ENCODE assay signal across 11 mouse cellular contexts in genomic region chr15:77803747-77804146, GRCm38 (mm10). TPM values are rescaled to one million over a fixed set of nuclear protein-coding genes. Genes with fewer than 3 reads are reported as not detected.
DNase-seq lines count a peak whose midpoint lies in the region; ATAC-seq lines count a peak whose summit lies in the region.
"Had no signal": no experiment of that assay in that cellular context is flagged by ENCODE, and none has a peak within 500 bp of the region (broad histone marks: within the 10 kb centered on the region; RNA-seq: fewer than 3 reads in every experiment).

No protein-coding gene starts in this region.

- no peak overlapping the region for H3K9ac ChIP-seq in forebrain, embryonic 15.5 days (replicated peaks)
- no peak overlapping the region for H3K9ac ChIP-seq in lung, embryonic 16.5 days (ENCODE audit: low read length)
- peak overlapping the region; percentile 49; the same call in 1 of the 2 replicates for H3K9ac ChIP-seq in heart, embryonic 11.5 days (ENCODE audit: low read depth, low read length)
- H3K9ac ChIP-seq: liver, embryonic 14.5 days had no signal

- 58% methylated on average over 3 of the region's 3 CpGs for WGBS in forebrain, embryonic 10.5 days
- 66% methylated on average over 3 of the region's 3 CpGs for WGBS in forebrain, embryonic 15.5 days
- 56% methylated on average over 3 of the region's 3 CpGs for WGBS in lung, embryonic 16.5 days
- WGBS in heart, embryonic 11.5 days (ENCODE audit: insufficient replicate concordance): 39% methylated on average over 3 of the region's 3 CpGs

- peak overlapping the region; percentile 48 for H3K27ac ChIP-seq in forebrain, embryonic 10.5 days
- H3K27ac ChIP-seq in forebrain, embryonic 15.5 days (replicated peaks): no peak overlapping the region
- H3K27ac ChIP-seq in lung, embryonic 16.5 days (ENCODE audit: low read length): peak overlapping the region; percentile 43
- H3K27ac ChIP-seq in heart, embryonic 11.5 days (ENCODE audit: low read depth, low read length): peak overlapping the region; percentile 76
- H3K27ac ChIP-seq: liver, embryonic 14.5 days had no signal

- peaks cover 52% of the 10 kb centered on the region for H3K4me1 ChIP-seq in forebrain, embryonic 10.5 days
- H3K4me1 ChIP-seq in forebrain, embryonic 15.5 days: no peaks in the 10 kb centered on the region
- H3K4me1 ChIP-seq in lung, embryonic 16.5 days (replicated peaks; ENCODE audit: control insufficient read depth, insufficient read depth, low read length): peaks cover 55% of the 10 kb centered on the region
- peaks cover 74% of the 10 kb centered on the region for H3K4me1 ChIP-seq in heart, embryonic 11.5 days (ENCODE audit: control insufficient read depth, insufficient read depth, low read length)

- H3K36me3 ChIP-seq in forebrain, embryonic 10.5 days (replicated peaks): peaks cover 85% of the 10 kb centered on the region
- peaks cover 9% of the 10 kb centered on the region for H3K36me3 ChIP-seq in forebrain, embryonic 15.5 days
- peaks cover 43% of the 10 kb centered on the region for H3K36me3 ChIP-seq in lung, embryonic 16.5 days (ENCODE audit: control insufficient read depth, insufficient read depth, low read length)
- peaks cover 18% of the 10 kb centered on the region for H3K36me3 ChIP-seq in heart, embryonic 11.5 days (ENCODE audit: control insufficient read depth, insufficient read depth, low read length)

- H3K27me3 ChIP-seq in forebrain, embryonic 10.5 days (ENCODE audit: poor library complexity, severe bottlenecking): no peaks in the 10 kb centered on the region
- no peaks in the 10 kb centered on the region for H3K27me3 ChIP-seq in forebrain, embryonic 15.5 days
- H3K27me3 ChIP-seq in lung, embryonic 16.5 days (ENCODE audit: control insufficient read depth, insufficient read depth, low read depth, low read length): no peaks in the 10 kb centered on the region
- H3K27me3 ChIP-seq in heart, embryonic 11.5 days (ENCODE audit: control insufficient read depth, insufficient read depth, low read length): no peaks in the 10 kb centered on the region

- intact Hi-C loops in left cerebral cortex, postnatal 36 days (cut with DNase I): loop anchor here (5.0 kb wide), 1 partner anchor 39 kb away; the partner anchor contains the start of gene Myh9

- no peak for DNase-seq in forebrain, embryonic 10.5 days (ENCODE audit: extremely low spot score, low spot score)
- DNase-seq in lung, postnatal 10 days: no peak
- peak; percentile 46 for DNase-seq in naive thymus-derived CD4-positive, alpha-beta T cell, adult 2 months (ENCODE audit: low read depth)
- no peak for DNase-seq in ovary, postnatal 36 days (ENCODE audit: low spot score)
- no peak for DNase-seq in left cerebral cortex, postnatal 36 days (ENCODE audit: low spot score in 2 of 2)

- H3K4me3 ChIP-seq in forebrain, embryonic 10.5 days: no peak overlapping the region
- H3K4me3 ChIP-seq in forebrain, embryonic 15.5 days: no peak overlapping the region
- H3K4me3 ChIP-seq in lung, embryonic 16.5 days (ENCODE audit: low read length): no peak overlapping the region
- no peak overlapping the region for H3K4me3 ChIP-seq in heart, embryonic 11.5 days (ENCODE audit: low read depth, low read length)

- no peak for ATAC-seq in forebrain, embryonic 15.5 days (replicated peaks)
- no peak for ATAC-seq in lung, embryonic 16.5 days (ENCODE audit: low read depth)
- ATAC-seq in heart, embryonic 11.5 days (replicated peaks; ENCODE audit: insufficient number of reproducible peaks, low FRiP score, low TSS enrichment): 0 out of 2 replicates have a peak, but pooled peaks have one; percentile 20
- ATAC-seq: inflammation-experienced regulatory T-cells, adult 6 months had no signal

- H3K9me3 ChIP-seq in forebrain, embryonic 10.5 days: no peaks in the 10 kb centered on the region
- no peaks in the 10 kb centered on the region for H3K9me3 ChIP-seq in forebrain, embryonic 15.5 days
- no peaks in the 10 kb centered on the region for H3K9me3 ChIP-seq in lung, embryonic 16.5 days (ENCODE audit: control insufficient read depth, low read length)
- H3K9me3 ChIP-seq in heart, embryonic 11.5 days (replicated peaks; ENCODE audit: control insufficient read depth, low read length): no peaks in the 10 kb centered on the region

- no peak overlapping the region for H3K4me2 ChIP-seq in forebrain, embryonic 15.5 days (replicated peaks)
- no peak overlapping the region for H3K4me2 ChIP-seq in lung, embryonic 16.5 days (ENCODE audit: low read depth, low read length)
- H3K4me2 ChIP-seq in heart, embryonic 11.5 days: no peak overlapping the region

RNA-seq across cellular contexts. Expression of gene Myh9, which starts 38.2 kb away (rescaled TPM):
- 35.6 and 36.8 TPM in 2 replicates for polyA plus RNA-seq in forebrain, embryonic 10.5 days (2016; fragmentation: Nextera tagmentation; extraction: Ambion mirVana)
- 12.3 and 12.4 TPM in 2 replicates for polyA plus RNA-seq in forebrain, embryonic 15.5 days (2015; fragmentation: Nextera tagmentation; extraction: Ambion mirVana)
- polyA plus RNA-seq in lung, embryonic 16.5 days (2015; fragmentation: Nextera tagmentation; extraction: Ambion mirVana): 71.7 and 77.6 TPM in 2 replicates
- polyA plus RNA-seq in heart, embryonic 11.5 days (2014; fragmentation: Nextera tagmentation; extraction: Ambion mirVana): 30.4 and 31.8 TPM in 2 replicates
- 10 to 100 TPM; 58.0 to 77.6 TPM for total RNA-seq in left cerebral cortex, postnatal 36 days (2021)

RNA-seq across cellular contexts. Expression of gene Apol8, which starts 46.9 kb away (rescaled TPM):
- 0.07 and 0.24 TPM in 2 replicates for polyA plus RNA-seq in forebrain, embryonic 10.5 days (2016; fragmentation: Nextera tagmentation; extraction: Ambion mirVana)
- polyA plus RNA-seq in forebrain, embryonic 15.5 days (2015; fragmentation: Nextera tagmentation; extraction: Ambion mirVana): 0.20 TPM in 1 of 2 replicates, not detected in the other
- polyA plus RNA-seq in lung, embryonic 16.5 days (2015; fragmentation: Nextera tagmentation; extraction: Ambion mirVana): 0.10 and 0.20 TPM in 2 replicates
- polyA plus RNA-seq in heart, embryonic 11.5 days (2014; fragmentation: Nextera tagmentation; extraction: Ambion mirVana): 0.67 and 0.89 TPM in 2 replicates
- total RNA-seq in left cerebral cortex, postnatal 36 days (2021): 1 to 10 TPM; 4.0 TPM
- total RNA-seq: adrenal gland, adult 18-20 months had no signal
